Mouse (Mus musculus): Measurements from ENCODE around the gene Nphs1.

DNA sequence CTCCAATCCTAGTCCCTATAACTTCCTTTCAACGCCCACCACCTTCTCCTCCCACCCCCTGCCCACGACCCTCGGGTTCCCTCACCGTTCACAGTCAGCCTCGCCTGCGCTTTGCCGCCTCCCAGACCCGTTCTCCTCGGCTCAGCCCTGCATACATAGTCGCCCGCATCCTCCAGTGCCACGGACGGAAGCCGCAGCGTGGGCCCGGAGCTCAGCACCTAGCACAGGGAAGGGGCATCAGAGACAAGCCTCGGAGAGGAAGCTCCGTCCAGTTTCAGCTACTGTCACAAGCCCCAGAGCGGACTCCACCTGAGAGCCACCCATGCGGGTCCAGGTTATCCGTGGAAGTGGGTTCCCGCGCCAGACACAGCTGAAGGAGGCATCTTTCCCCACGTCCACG lies 4.8 kb upstream of the Nphs1 start:
- TF ChIP-seq RAD21 (IDR thresholded peaks at IDR 0.05; ENCODE audit: low read depth, low read length) (no peak), CTCF (IDR thresholded peaks at IDR 0.05 in 2 of 3, conservative IDR thresholded peaks at IDR 0.05 in 1 of 3; ENCODE audit: control insufficient read depth in 1 of 3, insufficient read depth in 1 of 3, low read depth in 2 of 3, low read length in 3 of 3, poor library complexity in 1 of 3, severe bottlenecking in 1 of 3) (no peak), GATA1 (IDR thresholded peaks at IDR 0.05; ENCODE audit: low read depth, low read length) (no peak), EP300 (IDR thresholded peaks at IDR 0.05; ENCODE audit: low read depth in 1 of 2, low read length in 2 of 2) (no peak), TAL1 (IDR thresholded peaks at IDR 0.05; ENCODE audit: low read length) (no peak), POLR2A (IDR thresholded peaks at IDR 0.05; ENCODE audit: control insufficient read depth in 1 of 2, insufficient read depth in 1 of 2, low read depth in 1 of 2, low read length in 2 of 2, poor library complexity in 1 of 2) (no peak), SMC3 (IDR thresholded peaks at IDR 0.05; ENCODE audit: low read depth, low read length) (no peak)
